Mouse (Mus musculus) gastrocnemius, postnatal 36 days (tissue): ENCODE results near the gene Vasp. TPM values are rescaled to one million over a fixed set of nuclear protein-coding genes. Genes with fewer than 3 reads are reported as not detected.
"Not testable (repeated sequence)": the region's sequence is repeated elsewhere in the genome, so short reads cannot be mapped to it uniquely, and the experiment has no call there.

Experiments
- DNase-seq, 2 experiments: peaks; one replicate each; pipeline ENCODE4 v3.0.0; 2022
- intact Hi-C: fragments of 180-260 bp; cut with DNase I; formaldehyde crosslinking; loops from one replicate; pipeline ENCODE4 v1.15.1; 2025
- total RNA-seq, 2 experiments: library from RNA; stranded (reverse); gene quantifications; 2 replicates each; pipeline ENCODE4 v1.2.3; 2021

Vasp gene
- total RNA-seq, 2 experiments from 2014 or later, result 15.9 to 20.6 TPM

DNA sequence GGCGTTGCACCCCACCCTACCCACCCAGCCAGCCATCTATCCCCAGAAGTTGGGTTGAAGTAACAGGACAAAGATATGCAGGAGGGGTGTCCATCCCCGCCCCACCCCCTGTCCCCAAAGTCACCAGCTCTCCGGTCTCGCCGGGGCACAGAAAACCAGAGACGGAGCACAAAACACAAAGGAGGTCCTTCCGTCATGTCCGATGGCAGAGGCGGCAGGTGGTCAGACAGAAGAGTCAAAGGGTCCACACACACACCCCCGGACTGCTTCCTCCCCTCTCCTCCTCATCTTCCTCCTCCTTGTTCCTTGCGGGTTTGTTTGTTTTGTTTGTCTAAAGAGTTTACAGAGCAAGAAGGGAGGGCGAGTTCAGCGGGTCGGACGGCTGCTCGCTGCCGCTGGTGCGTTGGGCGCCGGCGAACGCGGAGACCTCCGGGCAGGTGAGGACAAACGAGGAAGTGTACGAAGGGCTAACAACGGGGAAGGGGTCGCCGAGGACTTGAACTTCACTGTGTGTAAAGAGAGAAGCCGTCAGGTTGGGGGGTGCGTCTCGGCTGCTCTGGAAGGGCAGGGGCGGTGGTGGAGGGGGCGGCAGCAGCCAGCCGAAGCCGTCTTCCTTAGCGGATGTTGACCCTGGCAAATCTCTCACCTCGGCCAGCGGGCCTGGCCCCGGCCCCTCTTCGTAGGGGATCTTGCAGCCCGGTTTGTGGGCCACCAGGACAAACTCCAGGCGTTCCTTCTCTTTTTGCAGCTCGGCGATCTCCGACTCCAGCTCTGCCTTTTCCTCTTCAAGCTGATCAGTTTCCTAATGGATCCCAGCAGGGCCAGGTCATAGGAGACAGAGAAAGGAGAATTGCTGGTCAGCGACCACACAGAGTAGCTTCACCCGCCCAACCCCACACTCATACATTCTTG is 33.1 kb upstream of the Vasp start:
- intact Hi-C loops, result no loop called here
- DNase-seq, result no peak

DNA sequence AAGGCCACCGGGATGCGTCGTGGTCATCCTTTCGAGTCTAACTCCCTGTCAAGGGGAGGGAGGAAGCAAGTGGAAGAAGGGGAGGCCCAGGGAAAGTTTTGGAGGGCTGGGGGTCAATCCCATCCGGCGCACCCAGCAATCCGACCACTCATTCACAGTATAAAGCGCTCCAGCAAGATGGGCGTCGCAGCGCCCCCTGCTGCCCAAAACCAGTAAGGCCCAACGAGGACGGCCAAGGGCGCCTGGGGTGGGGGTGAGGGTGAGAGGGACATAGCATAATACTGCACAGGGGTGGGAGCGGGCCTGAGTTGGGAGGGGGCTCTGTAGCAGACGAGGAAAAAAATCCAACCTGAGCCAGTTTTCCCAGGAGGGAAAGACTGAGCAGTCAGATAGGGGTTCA is 32.2 kb upstream of the Vasp start:
- intact Hi-C loops, result no loop called here

DNA sequence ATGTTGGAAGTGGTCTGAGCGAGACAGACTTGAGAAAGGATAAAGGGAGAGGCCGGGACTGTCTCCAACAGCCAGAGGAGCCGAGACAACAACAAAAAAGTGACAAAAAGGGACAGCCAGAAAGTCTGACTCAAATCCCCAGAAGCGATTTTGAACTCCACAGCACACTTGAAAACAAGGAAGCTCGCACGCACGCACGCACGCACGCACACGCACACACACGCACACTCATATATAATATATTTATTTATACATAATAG is 31.4 kb upstream of the Vasp start:
- intact Hi-C loops, result no loop called here
- no peak for DNase-seq

More for the DNA sequence above, 32.2 kb upstream of the Vasp start:
- peak; percentile 59 to 65 for DNase-seq

DNA sequence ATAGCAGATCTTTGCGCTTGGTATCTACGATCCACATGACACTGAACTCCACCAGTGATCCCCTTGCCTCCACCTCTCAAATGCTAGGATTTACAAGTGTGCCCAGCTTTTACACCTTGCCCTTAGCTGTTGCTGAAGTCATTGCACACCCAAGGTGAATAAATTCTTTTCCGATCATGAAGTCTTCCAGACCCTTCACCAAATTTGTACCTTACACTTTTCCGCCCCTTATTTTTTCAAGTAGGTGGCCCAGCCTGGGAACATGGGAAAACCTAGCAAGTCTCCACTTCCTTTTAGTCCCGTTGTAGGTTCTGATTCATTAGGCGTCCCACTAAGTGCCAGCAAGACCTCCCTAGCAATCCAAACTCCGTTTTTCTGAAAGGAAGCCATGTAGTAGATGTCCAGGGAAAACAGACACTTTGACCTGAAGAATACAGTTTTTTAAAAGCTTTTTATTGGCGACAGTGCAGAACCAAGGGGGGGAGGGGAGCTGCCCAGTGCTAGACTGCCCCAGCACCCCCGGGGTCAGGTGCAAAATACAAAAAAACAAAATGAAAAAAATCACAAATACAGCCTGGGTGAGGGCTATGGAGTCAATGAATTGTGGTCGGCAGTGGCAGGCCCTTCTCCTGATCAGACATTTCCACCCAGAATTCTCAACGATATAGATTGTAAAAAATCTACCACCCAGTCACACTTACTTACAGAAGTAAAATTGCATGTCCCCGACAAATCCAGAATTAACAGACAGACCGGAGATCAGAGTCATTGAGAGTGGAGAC is 30.8 kb upstream of the Vasp start:
- intact Hi-C loops, result no loop called here
- DNase-seq, result no peak

DNA sequence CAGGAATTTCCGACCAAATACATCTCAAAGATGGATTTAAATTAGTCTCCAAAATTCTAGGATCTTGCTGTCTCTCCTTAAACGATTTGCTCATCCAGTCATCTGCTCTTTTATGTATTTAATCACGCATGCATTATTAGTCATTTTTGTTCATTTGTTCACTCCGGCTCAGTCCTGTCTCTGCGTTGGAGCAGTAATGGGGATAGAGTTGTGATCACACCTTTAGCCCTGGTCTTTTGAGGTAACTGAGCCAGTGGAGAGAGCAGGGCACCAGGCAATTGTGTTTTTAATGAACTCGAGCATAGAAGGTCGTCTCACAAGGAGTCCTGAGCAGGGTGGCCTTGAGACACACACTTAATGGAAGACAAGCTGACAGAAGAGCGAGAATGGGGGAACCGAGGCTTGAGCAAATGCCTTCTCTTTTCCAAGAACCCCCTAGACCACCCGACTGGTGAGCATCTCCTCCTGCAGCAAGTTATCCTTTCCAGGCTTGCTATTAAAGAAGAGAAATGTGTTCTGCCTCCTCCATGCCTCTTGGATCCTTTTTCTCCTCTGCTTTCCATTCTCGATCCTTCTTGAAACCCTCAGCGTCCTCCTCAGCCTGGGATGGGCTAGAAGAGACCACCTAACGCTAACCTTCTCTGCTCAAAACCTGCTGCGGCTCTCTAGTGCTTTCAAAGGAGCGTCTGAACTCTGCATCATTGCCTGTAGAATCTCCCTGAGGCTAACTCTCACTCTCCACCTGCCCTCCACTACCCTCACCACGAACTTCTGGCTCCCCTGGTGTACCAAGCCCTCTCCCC is 30.0 kb upstream of the Vasp start:
- DNase-seq, result no peak
- intact Hi-C loops, result no loop called here

DNA sequence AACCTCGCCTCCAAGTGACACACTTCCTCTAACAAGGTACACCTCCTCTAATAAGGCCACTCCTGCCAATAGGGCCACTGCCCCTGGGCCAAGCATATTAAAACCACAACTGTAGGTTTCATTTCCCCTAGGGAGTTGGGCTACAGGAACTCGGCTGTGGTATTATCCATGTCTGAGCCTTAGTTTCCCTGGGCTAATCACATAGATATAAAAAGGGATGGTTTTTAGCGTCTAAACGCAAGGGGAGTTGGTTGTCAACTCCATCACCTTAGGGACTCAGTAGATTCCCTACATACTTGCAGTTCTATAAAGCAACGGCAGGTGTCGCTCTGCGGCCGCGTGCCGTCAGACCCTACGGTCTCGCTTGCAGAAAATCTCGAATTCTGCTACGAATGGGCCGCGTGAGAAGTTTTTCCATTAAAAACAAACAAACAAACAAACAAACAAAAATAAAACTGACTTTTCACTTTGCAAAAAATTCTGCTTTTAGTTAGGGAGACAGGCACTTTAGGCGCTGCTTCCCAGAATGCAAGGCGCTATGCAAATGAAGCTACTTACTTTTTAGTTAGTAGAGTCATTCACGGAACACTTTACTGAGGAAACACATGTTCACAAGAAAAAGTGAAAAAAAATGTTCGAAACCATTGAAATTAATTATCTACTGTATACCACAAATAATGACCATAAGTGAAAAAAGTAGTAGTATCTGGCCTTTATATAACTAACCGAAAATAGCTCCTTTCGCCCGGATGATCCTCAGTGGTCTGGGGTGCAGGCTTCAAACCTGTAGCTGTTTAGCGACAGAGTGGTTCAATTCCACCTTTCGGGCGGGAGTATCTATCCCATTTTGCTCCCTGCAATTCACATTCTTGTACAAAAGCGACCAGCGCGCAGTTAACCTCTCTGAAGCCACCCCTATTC is 29.1 kb upstream of the Vasp start:
- intact Hi-C loops, result loop anchor here (1.0 kb wide), 1 partner anchor 43 kb away; no protein-coding TSS in a partner anchor
- DNase-seq, result peak; percentile 60 to 70

DNA sequence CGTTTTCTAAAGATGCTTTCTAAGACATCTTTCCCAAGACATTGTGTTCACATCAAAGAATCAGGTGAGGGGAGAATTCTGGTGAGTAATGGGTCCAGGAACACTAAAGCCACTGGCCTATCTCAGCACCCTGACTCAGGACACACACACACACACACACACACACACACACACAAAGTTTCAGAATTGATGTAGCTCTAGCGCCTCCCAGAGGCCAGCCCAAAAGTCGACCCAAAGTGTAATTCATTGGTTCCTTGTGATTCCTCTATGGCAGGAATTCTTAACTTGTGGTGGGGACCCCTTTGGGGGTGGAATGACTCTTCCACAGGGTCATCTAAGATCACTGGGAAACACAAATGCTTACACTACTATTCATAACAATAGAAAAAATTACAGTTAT is 27.6 kb upstream of the Vasp start:
- DNase-seq, result peak in 1 of 2 experiments; percentile 45
- intact Hi-C loops, result loop anchor here (2.0 to 5.0 kb wide), 2 partner anchors 16 to 122 kb away; partner anchors contain the start of genes Eml2 and Rtn2

DNA sequence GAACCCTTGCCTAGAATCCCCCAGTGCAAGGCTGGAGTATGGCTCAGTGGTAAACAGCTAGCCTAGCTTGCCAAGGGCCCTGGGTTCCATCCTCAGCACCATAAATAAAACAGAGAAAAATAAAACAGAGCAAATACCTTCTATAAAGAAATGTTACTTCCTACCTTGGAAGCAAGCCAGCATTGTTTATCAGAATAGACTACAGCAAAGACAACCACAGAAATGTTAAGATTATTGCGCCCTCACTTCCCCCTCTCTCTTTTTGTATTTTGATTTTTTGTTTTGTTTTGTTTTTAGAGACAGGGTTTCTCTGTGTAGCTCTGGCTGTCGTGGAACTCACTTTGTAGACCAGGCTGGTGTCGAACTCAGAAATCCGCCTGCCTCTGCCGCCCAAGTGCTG is 26.2 kb upstream of the Vasp start:
- intact Hi-C loops, result loop anchor here (2.0 to 5.0 kb wide), 2 partner anchors 15 to 120 kb away; partner anchors contain the start of genes Eml2 and Rtn2

DNA sequence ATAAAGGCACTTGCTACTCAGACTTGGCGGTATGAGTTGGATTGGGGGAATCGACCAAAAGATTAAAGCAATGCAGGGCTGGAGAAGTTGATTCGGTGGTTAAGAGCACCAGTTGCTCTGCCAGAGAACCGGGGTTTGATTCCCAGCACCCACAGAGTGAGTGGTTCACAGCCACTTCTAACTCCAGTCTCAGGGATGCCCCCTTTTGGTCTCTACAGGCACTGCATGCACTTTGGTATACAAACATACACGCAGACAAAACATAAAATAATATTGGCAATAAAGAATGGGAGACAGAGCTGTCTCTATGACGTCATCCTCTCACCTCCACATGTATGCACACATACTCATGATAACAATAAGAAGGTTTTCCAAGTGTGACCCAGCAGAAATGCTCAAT is 25.4 kb upstream of the Vasp start:
- no peak for DNase-seq
- intact Hi-C loops, result loop anchor here (5.0 kb wide), 1 partner anchor 120 kb away; the partner anchor contains the start of gene Eml2

More for the DNA sequence above, 26.2 kb upstream of the Vasp start:
- DNase-seq, result no peak

DNA sequence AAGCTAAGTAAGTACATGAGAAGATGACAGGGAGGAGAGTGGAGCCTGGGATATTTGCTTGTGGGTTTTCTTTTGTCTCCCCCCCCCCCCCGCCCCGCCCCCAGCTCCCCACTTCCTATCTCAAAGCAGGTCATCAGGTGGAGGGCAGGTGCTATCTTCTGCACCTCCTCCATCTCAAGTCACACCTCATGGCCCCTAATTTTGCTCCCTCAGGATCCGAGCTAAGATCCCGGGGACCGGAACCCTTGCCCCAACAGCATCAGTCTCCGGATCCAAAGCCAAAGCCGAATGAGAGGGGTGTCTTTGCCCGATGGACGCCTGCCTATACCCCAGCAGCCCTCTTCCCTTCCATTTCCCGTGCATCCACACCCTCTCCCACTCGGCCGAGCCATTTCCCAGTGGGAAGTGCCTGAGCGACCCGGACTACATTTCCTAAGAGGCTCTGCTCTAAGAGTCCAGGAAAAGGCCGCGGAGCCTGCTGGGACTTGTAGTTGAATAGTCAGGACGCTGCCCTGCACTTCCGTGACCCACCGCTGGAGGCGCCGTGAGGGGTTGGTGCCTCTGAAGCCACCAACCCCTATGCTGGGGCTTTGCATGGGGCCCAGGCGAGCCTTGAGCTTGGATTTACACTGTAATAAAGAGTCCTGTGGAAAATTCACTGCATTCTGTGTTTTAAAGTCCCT is 24.0 kb upstream of the Vasp start:
- intact Hi-C loops, result loop anchor here (5.0 kb wide), 1 partner anchor 118 kb away; the partner anchor contains the start of gene Eml2
- peak; percentile 97 for DNase-seq

DNA sequence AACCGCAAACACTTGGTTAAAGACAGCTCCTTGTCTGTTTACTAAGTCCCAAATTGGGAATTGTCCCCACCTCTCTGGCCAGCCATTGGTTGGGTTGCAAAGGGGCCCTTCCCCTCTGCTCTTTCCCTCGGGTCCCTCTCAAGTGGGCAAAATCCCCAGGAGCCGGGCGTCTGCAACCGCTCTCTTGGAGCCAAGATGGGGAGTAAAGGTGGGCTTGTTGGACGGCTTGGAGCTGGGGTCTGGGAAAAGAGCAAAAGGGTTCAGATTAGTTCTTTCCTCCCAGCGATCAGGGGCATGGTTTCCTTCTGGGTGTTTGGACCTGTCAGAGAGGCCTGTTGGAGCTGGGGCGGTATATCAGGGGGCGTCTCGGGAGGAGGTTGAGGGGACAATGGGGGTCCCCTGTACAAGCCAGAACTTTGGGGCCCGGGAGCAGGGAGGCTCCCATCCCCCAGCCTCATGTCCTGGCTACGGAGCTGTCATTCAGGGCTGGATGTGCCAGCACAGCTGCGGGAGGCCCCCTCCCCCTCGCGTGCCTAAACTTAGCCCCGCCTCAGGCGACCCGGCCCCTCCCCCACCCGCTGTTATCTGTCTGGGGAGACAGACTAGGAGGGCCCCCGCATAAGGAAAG is 19.5 kb upstream of the Vasp start:
- DNase-seq, result peak; percentile 72 to 76
- intact Hi-C loops, result no loop called here

DNA sequence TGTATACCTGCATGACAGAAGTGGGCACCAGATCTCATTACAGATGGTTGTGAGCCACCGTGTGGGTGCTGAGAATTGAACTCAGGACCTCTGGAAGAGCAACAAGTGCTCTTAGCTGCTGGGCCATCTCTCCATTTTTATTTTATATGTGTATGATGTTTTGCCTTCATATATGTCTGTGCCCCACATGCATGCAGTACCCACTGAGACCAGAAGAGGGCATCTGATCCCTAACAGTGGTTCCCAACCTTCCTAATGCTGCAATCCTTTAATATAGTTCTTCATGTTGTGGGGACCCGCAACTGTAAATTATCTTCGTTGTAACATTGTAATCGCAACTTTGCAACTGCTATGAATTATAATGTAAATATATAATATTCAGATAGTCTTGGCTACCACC is 13.1 kb upstream of the Vasp start:
- DNase-seq, result peak in 1 of 2 experiments; percentile 54
- intact Hi-C loops, result loop anchor here (5.0 kb wide), 1 partner anchor 107 kb away; the partner anchor contains the start of gene Eml2

DNA sequence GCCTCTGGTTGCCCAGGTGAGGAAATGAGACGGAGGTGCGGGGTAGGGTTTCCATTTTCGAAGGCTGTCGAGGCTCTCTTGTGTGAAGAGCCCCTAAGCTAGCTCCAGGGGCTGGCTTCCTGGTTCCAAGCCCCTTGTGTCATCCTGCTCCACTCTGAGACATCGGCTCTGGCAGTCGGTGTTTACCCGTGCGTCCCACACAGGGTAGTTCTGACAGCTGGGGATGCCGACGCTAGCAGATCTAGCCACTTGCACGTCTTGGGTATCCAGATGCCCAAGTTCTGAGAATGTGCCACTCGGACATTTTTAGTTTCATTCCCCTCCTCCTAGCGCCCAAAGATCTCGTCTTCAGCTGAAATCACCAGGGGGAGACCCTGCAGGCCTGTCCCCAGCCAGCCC is 11.8 kb upstream of the Vasp start:
- no peak for DNase-seq
- intact Hi-C loops, result loop anchor here (2.0 to 5.0 kb wide), 3 partner anchors 15 to 106 kb away; partner anchors contain the start of gene Eml2

DNA sequence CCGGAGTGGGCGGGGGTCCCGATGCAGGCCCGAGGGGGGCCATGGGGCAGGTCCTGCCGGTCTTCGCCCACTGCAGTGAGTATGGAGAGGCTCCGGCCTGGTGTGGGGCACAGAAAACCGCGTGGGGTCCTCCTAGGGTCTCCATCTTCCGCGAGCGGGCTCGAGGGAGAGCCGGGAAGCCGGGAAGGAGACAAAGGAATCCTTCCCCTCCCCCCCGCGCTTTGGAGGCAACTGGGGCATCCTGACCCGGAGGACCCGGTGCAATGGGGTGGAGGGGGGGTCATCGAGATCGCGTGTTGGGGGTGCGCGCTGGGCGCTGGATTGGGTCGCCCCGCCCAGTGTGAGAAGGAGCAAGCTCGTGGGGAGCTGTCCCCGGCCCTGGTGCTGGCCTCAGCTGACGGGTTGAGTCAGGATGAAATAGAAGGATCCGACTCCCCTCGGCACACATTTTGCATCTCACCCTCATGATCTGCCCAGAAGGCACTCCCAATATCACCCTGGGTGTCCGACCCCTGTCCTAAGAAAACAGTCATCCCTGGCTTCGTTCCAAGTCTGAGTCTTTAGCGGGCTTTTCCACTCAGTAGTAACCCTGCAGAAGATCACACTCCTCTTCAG is 11.3 kb upstream of the Vasp start:
- intact Hi-C loops, result loop anchor here (2.0 to 5.0 kb wide), 3 partner anchors 16 to 106 kb away; partner anchors contain the start of gene Eml2
- no peak for DNase-seq

DNA sequence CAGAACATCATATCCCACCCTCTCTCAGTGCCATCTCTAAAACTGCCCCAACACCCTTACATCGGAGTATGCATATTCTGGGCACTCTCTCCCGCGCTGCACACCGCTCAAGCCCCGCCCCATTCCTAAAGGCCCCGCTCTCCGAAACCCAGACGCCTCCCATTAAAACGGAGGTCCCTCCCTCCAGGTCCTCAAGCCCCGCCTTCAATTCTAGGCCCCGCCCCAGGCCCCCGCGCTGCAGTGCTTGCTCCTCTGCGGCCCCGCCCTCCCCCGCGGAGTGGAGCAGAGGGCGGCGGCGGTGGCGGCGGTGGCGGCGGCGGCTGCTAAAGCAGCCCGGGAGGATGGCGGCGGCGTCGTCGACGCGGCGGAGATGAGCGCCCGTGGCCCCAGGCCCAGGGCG is 10.8 kb upstream of the Vasp start, which contains the start of gene Rtn2:
Gene Rtn2, plus strand, starts transcription at position 240 of the 400 bp plus-strand sequence.
- DNase-seq, result peak; percentile 58 to 66
- intact Hi-C loops, result loop anchor here (2.0 to 5.0 kb wide), 3 partner anchors 16 to 105 kb away; partner anchors contain the start of gene Eml2

DNA sequence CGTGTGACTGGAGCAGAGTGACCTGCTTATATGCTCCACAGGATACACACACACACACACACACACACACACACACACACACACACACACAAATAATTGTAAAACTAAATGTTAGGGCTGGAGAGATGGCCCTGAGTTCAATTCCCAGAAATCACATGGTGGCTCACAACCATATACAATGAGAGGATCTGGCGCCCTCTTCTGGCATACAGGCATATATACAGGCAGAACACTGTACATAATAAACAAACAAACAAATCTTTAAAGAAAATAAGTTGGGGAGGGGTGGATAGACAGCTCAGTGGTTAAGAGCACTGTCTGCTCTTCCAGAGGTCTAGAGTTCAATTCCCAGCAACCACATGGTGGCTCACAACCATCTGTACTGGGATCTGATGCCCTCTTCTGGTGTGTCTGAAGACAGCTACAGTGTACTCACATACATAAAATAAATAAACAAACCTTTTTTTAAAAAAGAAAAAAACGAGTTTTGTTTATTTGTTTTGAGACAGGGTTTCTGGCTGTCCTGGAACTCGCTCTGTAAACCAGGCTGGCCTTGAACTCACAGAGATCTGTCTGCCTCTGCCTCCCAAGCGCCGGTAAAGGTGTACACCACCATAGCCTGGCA is 10.2 kb upstream of the Vasp start:
- intact Hi-C loops, result loop anchor here (2.0 to 5.0 kb wide), 3 partner anchors 17 to 104 kb away; partner anchors contain the start of gene Eml2
- DNase-seq, result not testable (repeated sequence)

DNA sequence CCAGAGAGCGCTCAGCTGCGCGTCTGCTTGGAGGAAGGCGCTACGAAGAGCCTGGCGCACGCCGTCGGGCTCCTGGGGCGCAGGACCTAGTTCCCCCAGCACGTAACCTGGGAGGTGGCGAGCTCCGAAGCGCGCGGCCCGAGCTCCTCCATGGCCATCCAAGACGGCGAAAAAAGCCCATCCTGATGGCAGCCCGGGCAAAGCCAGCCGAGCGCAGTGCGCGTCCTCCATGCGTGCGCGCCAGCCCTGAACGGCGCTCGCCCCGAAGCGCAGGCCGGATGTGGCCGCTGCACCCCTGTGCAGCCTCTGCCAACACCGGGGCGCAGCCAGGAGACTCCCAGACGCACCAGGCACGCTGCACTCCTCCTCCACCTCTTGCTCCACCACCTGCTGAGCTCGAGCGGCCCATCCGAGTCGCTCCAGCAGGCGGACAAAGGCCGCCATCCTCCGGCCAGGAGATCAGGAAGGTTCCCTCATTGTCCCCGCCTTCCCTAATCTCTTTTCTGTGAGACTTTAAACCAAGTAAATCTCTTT is 8.0 kb upstream of the Vasp start, which contains the start of gene Ppm1n:
Gene Ppm1n, minus strand, starts transcription at position 484 of the 534 bp plus-strand sequence.
- intact Hi-C loops, result loop anchor here (5.0 kb wide), 1 partner anchor 102 kb away; the partner anchor contains the start of gene Eml2
- DNase-seq, result no peak
